Mouse (Mus musculus): Measurements from ENCODE around the gene Gm13090. TPM values are rescaled to one million over a fixed set of nuclear protein-coding genes. Genes with fewer than 3 reads are reported as not detected.

The Gm13090 gene
- total and polyA plus RNA-seq, 2 experiments from 2014 or later: 0.26 TPM; not detected in 1

DNA sequence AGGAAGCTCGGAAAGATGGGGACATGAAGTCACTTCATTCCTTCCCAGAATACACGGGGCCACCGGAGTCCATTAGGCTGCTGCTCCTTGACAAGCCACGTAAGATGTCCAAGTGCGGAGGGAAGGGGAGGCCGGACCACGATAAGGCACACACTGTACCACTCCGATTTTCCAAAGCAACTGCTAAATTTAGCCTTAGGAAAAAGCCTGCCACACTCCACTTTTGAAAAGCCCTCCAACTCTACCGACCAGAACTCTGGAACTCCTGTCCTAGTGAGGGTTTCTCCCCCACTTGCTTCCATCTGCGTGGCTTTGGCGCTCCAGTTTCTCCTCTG is 7.7 kb downstream of the Gm13090 start:
- no peak; the same call in 1 of the 2 replicates for TF ChIP-seq EP300 (IDR thresholded peaks at IDR 0.05; ENCODE audit: low read depth)
- TF ChIP-seq CTCF (IDR thresholded peaks at IDR 0.05; ENCODE audit: low read depth): no peak
- H3K4me1 ChIP-seq (ENCODE audit: control insufficient read depth, insufficient read depth): peaks cover 28% of the 10 kb centered on the region
- peak overlapping the region; percentile 34 for H3K4me3 ChIP-seq (ENCODE audit: low read depth, low read length)
- DNase-seq (ENCODE audit: low spot score): peak; percentile 74
- peak; percentile 62 for ATAC-seq (ENCODE audit: insufficient read depth, low read depth)
- H3K36me3 ChIP-seq (replicated peaks; ENCODE audit: control insufficient read depth, insufficient read depth, low read length): 0 out of 2 replicates have a peak, but pooled peaks cover 2% of the 10 kb centered on the region
- H3K4me2 ChIP-seq (ENCODE audit: low read depth, low read length): peak overlapping the region; percentile 62
- H3K9me3 ChIP-seq (replicated peaks; ENCODE audit: control insufficient read depth, low read length): no peaks in the 10 kb centered on the region
- H3K27ac ChIP-seq (ENCODE audit: low read depth): peak overlapping the region; percentile 96
- H3K27me3 ChIP-seq (ENCODE audit: control insufficient read depth, insufficient read depth, low read length): no peaks in the 10 kb centered on the region
- H3K9ac ChIP-seq (replicated peaks; ENCODE audit: low read depth, low read length): peak overlapping the region; percentile 57
- WGBS: 27% methylated on average over 11 of the region's 11 CpGs

GRCm38 (mm10) chr4:151103646-151104045 is 14.3 kb downstream of the Gm13090 start:
- TF ChIP-seq CTCF (IDR thresholded peaks at IDR 0.05; ENCODE audit: low read depth): no peak
- no peak for TF ChIP-seq EP300 (IDR thresholded peaks at IDR 0.05; ENCODE audit: low read depth)
- 50% methylated on average over 11 of the region's 11 CpGs for WGBS
- peaks cover 23% of the 10 kb centered on the region for H3K4me1 ChIP-seq (ENCODE audit: control insufficient read depth, insufficient read depth)

GRCm38 (mm10) chr4:151104147-151104546 is 14.8 kb downstream of the Gm13090 start:
- DNase-seq (ENCODE audit: low spot score) (peak; percentile 79), ATAC-seq (ENCODE audit: insufficient read depth, low read depth) (0 out of 2 replicates have a peak, but pooled peaks have one; percentile 21)
- peak overlapping the region; percentile 66 for H3K4me2 ChIP-seq (ENCODE audit: low read depth, low read length)
- H3K4me1 ChIP-seq (ENCODE audit: control insufficient read depth, insufficient read depth): peaks cover 18% of the 10 kb centered on the region
- 30% methylated on average over 10 of the region's 10 CpGs for WGBS
- H3K9ac ChIP-seq (replicated peaks; ENCODE audit: low read depth, low read length): peak overlapping the region; percentile 45
- no peaks in the 10 kb centered on the region for H3K36me3 ChIP-seq (replicated peaks; ENCODE audit: control insufficient read depth, insufficient read depth, low read length)
- peak overlapping the region; percentile 89 for H3K27ac ChIP-seq (ENCODE audit: low read depth)
- no peak for TF ChIP-seq EP300 (IDR thresholded peaks at IDR 0.05; ENCODE audit: low read depth)
- TF ChIP-seq CTCF (IDR thresholded peaks at IDR 0.05; ENCODE audit: low read depth): no peak
- peaks cover 4% of the 10 kb centered on the region; the same call in 1 of the 2 replicates for H3K27me3 ChIP-seq (ENCODE audit: control insufficient read depth, insufficient read depth, low read length)
- no peaks in the 10 kb centered on the region for H3K9me3 ChIP-seq (replicated peaks; ENCODE audit: control insufficient read depth, low read length)
- H3K4me3 ChIP-seq (ENCODE audit: low read depth, low read length): peak overlapping the region; percentile 33

More at GRCm38 (mm10) chr4:151103646-151104045, 14.3 kb downstream of the Gm13090 start:
- Histone ChIP-seq H3K36me3 (replicated peaks; ENCODE audit: control insufficient read depth, insufficient read depth, low read length) (no peaks in the 10 kb centered on the region), H3K9ac (replicated peaks; ENCODE audit: low read depth, low read length) (peak overlapping the region; percentile 45; the same call in 1 of the 2 replicates), H3K27ac (ENCODE audit: low read depth) (peak overlapping the region; percentile 89), H3K4me2 (ENCODE audit: low read depth, low read length) (peak overlapping the region; percentile 66), H3K27me3 (ENCODE audit: control insufficient read depth, insufficient read depth, low read length) (peaks cover 4% of the 10 kb centered on the region; the same call in 1 of the 2 replicates), H3K4me3 (ENCODE audit: low read depth, low read length) (no peak overlapping the region), H3K9me3 (replicated peaks; ENCODE audit: control insufficient read depth, low read length) (no peaks in the 10 kb centered on the region)
- no peak for DNase-seq (ENCODE audit: low spot score)
- ATAC-seq (ENCODE audit: insufficient read depth, low read depth): no peak

DNA sequence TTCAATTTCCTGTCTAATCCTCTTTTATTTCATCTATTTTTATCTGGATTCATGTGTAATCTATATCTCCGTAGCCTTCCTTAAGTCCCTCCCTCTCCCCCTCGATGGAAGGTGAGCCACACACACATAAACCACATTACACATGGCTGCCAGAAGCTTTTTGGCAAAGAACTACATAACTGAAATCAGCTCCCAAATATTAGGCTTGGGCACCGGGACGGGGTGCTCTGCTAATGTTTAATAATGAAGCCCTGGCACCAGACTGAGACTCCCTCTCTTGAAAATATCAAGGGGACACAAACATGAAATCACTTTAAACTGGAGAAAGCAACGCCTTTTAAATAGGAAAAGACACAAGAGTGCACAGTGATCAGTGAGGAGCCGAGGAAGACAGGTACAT is 16.5 kb downstream of the Gm13090 start:
- Histone ChIP-seq H3K4me1 (ENCODE audit: control insufficient read depth, insufficient read depth) (peaks cover 13% of the 10 kb centered on the region), H3K27ac (ENCODE audit: low read depth) (peak overlapping the region; percentile 89), H3K9ac (replicated peaks; ENCODE audit: low read depth, low read length) (peak overlapping the region; percentile 74; the same call in 1 of the 2 replicates), H3K4me2 (ENCODE audit: low read depth, low read length) (peak overlapping the region; percentile 71), H3K4me3 (ENCODE audit: low read depth, low read length) (peak overlapping the region; percentile 61), H3K27me3 (ENCODE audit: control insufficient read depth, insufficient read depth, low read length) (peaks cover 20% of the 10 kb centered on the region), H3K36me3 (replicated peaks; ENCODE audit: control insufficient read depth, insufficient read depth, low read length) (no peaks in the 10 kb centered on the region), H3K9me3 (replicated peaks; ENCODE audit: control insufficient read depth, low read length) (no peaks in the 10 kb centered on the region)
- DNase-seq (ENCODE audit: low spot score) (peak; percentile 18), ATAC-seq (ENCODE audit: insufficient read depth, low read depth) (no peak)
- 31% methylated on average over 6 of the region's 6 CpGs for WGBS
- no peak for TF ChIP-seq EP300 (IDR thresholded peaks at IDR 0.05; ENCODE audit: low read depth)
- no peak for TF ChIP-seq CTCF (IDR thresholded peaks at IDR 0.05; ENCODE audit: low read depth)

- Histone ChIP-seq H3K4me3 (ENCODE audit: low read depth, low read length) (peak overlapping the region; percentile 61), H3K4me2 (ENCODE audit: low read depth, low read length) (peak overlapping the region; percentile 71), H3K36me3 (replicated peaks; ENCODE audit: control insufficient read depth, insufficient read depth, low read length) (no peaks in the 10 kb centered on the region), H3K9me3 (replicated peaks; ENCODE audit: control insufficient read depth, low read length) (no peaks in the 10 kb centered on the region), H3K4me1 (ENCODE audit: control insufficient read depth, insufficient read depth) (peaks cover 13% of the 10 kb centered on the region), H3K27me3 (ENCODE audit: control insufficient read depth, insufficient read depth, low read length) (peaks cover 20% of the 10 kb centered on the region), H3K9ac (replicated peaks; ENCODE audit: low read depth, low read length) (peak overlapping the region; percentile 74), H3K27ac (ENCODE audit: low read depth) (peak overlapping the region; percentile 89)
- DNase-seq (ENCODE audit: low spot score) (peak; percentile 33), ATAC-seq (ENCODE audit: insufficient read depth, low read depth) (no peak)
- WGBS: 27% methylated on average over 10 of the region's 10 CpGs
- TF ChIP-seq CTCF (IDR thresholded peaks at IDR 0.05; ENCODE audit: low read depth) (no peak), EP300 (IDR thresholded peaks at IDR 0.05; ENCODE audit: low read depth) (no peak)
These were observed 17.1 kb downstream of the Gm13090 start for GRCm38 (mm10) chr4:151106468-151106867.

Measured in heart, postnatal 0 days (tissue).